Mouse (Mus musculus) G1E-ER4 (cell line): ENCODE results near the gene Olfr397. TPM values are rescaled to one million over a fixed set of nuclear protein-coding genes. Genes with fewer than 3 reads are reported as not detected.

ENCODE experiments used
- GATA1 ChIP-seq: IDR thresholded peaks from one replicate; pipeline ENCODE4 v1.8.0; 2012; ENCODE audit warnings: low read length, inconsistent platforms
- polyA plus RNA-seq: library from polyadenylated mRNA; stranded (reverse); fragments of >175 nt; gene quantifications from 2 replicates; pipeline ENCODE4 v1.2.3, GENCODE M21; 2012

The Olfr397 gene
- polyA plus RNA-seq: not detected in 2 replicates

DNA sequence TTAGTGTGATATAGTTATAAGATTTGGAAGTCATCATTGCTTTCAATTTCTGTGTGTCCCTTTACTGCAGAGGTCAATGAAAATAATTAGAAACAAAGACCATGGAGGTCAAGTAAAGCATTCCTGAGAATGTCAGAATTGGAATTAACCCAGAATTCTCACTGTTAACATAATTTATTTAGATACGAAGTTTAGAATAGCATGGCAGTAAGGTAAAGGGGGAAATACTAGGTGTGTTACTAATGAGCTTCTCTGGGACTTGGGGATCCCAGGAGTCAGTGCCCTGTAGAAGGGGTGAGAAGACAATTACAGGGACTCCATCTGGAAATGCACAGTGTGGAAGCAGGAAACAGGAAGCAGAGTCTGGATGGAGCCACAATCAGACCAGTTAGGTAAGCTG is at the start of gene Olfr397:
TSS of gene Olfr397 (plus strand) at position 301 of the 400 bp plus-strand sequence.
- no peak for TF ChIP-seq GATA1

DNA sequence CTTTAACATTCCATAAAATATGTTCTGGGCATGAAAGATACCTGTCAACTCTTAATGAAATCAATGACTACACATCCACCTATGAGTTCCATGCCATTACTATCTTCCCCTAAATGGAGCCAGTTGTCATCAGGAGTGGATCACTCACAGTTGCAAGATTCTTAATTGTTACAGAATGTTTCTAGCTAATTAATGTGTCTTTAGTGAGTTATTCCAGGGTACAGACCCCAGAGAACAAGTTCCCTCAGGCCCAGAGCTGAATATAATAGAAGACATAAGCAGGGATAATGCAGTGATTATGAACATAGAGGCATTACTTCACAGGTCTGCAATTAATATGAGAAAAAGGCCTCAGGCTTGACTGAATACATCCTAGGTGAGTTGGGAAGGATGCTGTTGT is 24.2 kb upstream of the Olfr397 start, which contains the start of gene Olfr23:
TSS of gene Olfr23 (plus strand) at position 301 of the 400 bp plus-strand sequence.
- no peak for TF ChIP-seq GATA1

DNA sequence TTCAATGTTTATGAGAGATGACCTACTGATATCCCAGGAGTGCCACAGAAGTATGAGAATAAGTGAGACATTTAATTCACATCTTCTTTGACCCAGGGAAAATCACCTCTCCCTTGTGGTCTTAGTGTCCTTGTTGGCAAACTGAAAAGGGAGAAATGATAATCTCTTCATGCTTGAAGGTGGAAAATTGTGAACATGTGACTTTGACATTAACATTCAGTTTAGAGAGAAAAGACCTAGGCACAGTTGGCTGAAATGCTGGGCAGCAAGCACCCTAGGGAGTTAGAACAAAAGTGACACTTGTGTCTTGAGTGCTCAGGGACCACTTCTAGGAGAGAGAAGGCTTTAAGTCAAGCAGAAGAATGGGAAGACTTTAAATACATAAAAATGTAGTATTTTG is 29.7 kb downstream of the Olfr397 start, which contains the start of gene Olfr398:
TSS of gene Olfr398 (minus strand) at position 101 of the 400 bp plus-strand sequence.
- TF ChIP-seq GATA1: no peak

DNA sequence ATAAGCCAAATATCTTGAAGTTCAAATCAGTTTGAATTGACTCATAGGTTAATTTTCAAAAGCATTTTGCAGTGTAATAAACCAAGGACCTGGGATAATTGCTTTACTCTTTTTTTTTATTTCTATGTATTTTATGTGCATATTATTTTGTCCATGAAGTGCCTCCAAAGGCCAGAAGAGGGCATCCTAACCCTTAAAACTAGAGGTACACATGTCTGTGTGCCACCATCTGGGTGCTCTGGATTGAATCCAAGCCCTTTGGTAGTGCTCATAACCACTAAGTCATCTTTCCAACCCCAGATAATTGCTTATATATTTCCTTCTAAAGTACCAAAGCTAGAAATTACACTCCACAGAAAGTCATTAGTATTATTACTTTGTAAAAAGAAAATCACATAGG is 32.5 kb downstream of the Olfr397 start:
- TF ChIP-seq GATA1: no peak

Other genes with a start within 250 kb of the Olfr397 start
- gene Olfr389, start 180.1 kb upstream of the Olfr397 start, polyA plus RNA-seq: not detected in 2 replicates
- not detected in 2 replicates for gene Olfr390, start 177.9 kb upstream of the Olfr397 start, polyA plus RNA-seq
- not detected in 2 replicates for gene Olfr391-ps, start 157.8 kb upstream of the Olfr397 start, polyA plus RNA-seq
- gene Olfr392, start 143.8 kb upstream of the Olfr397 start, polyA plus RNA-seq: not detected in 2 replicates
- not detected in 2 replicates for gene Olfr393, start 109.4 kb upstream of the Olfr397 start, polyA plus RNA-seq
- not detected in 2 replicates for gene Olfr394, start 70.0 kb upstream of the Olfr397 start, polyA plus RNA-seq
- gene Olfr395, start 51.5 kb upstream of the Olfr397 start, polyA plus RNA-seq: not detected in 2 replicates
- gene Olfr23, start 24.1 kb upstream of the Olfr397 start, polyA plus RNA-seq: not detected in 2 replicates
- gene Olfr398, start 29.6 kb downstream of the Olfr397 start, polyA plus RNA-seq: not detected in 2 replicates
- not detected in 2 replicates for gene Olfr139, start 95.7 kb downstream of the Olfr397 start, polyA plus RNA-seq
- gene Olfr399, start 95.8 kb downstream of the Olfr397 start, polyA plus RNA-seq: not detected in 2 replicates
- not detected in 2 replicates for gene Zfp616, start 109.1 kb downstream of the Olfr397 start, polyA plus RNA-seq
- not detected in 2 replicates for gene Olfr401, start 152.9 kb downstream of the Olfr397 start, polyA plus RNA-seq
- gene Olfr402, start 192.7 kb downstream of the Olfr397 start, polyA plus RNA-seq: not detected in 2 replicates
- not detected in 2 replicates for gene Olfr403, start 225.4 kb downstream of the Olfr397 start, polyA plus RNA-seq